Mouse (Mus musculus) ES-E14 (cell line): ENCODE measurements around the gene Gm10330. TPM values are rescaled to one million over a fixed set of nuclear protein-coding genes. Genes with fewer than 3 reads are reported as not detected.
"Not testable (repeated sequence)": the region's sequence is repeated elsewhere in the genome, so short reads cannot be mapped to it uniquely, and the experiment has no call there.

Source experiments
- DNase-seq: peaks from one replicate; pipeline ENCODE4 v3.0.0-alpha.2; 2013; ENCODE audit warnings: low read depth, low spot score
- H3K27ac ChIP-seq: 2 replicates; pipeline ENCODE4 v1.5.1; 2012; ENCODE audit warnings: low read depth, mild to moderate bottlenecking, low read length, moderate library complexity, mixed read lengths; ENCODE audit not compliant: poor library complexity, insufficient read depth, severe bottlenecking
- H3K36me3 ChIP-seq: 2 replicates; pipeline ENCODE4 v1.6.1; 2012; ENCODE audit warnings: mild to moderate bottlenecking, low read length, moderate library complexity, mixed read lengths; ENCODE audit not compliant: control insufficient read depth, poor library complexity, insufficient read depth, severe bottlenecking
- H3K4me1 ChIP-seq, 2 experiments: fragments of 150-350 bp in 1 of 2; sonication (generic) in 1 of 2; 2 replicates each; pipeline ENCODE4 v1.6.1; 2012; ENCODE audit warnings: low read length in 2 of 2, mild to moderate bottlenecking in 1 of 2, mixed read lengths in 1 of 2; ENCODE audit not compliant: control insufficient read depth in 2 of 2, insufficient read depth in 2 of 2, poor library complexity in 1 of 2
- H3K4me3 ChIP-seq, 2 experiments: fragments of 150-350 bp in 1 of 2; sonication (generic) in 1 of 2; 2 replicates each; pipeline ENCODE4 v1.5.1; 2012; ENCODE audit warnings: low read length in 2 of 2, low read depth in 1 of 2, mild to moderate bottlenecking in 1 of 2, mixed read lengths in 1 of 2; ENCODE audit not compliant: insufficient read depth in 1 of 2, poor library complexity in 1 of 2, severe bottlenecking in 1 of 2
- H3K9ac ChIP-seq: 2 replicates; pipeline ENCODE4 v1.6.1; 2012; ENCODE audit warnings: low read depth, mild to moderate bottlenecking, low read length, mixed read lengths; ENCODE audit not compliant: poor library complexity, insufficient read depth, severe bottlenecking
- H3K9me3 ChIP-seq: fragments of 150-350 bp; sonication (generic); 2 replicates; pipeline ENCODE4 v1.6.1; 2012; ENCODE audit warnings: low read depth, mild to moderate bottlenecking, low read length; ENCODE audit not compliant: control insufficient read depth, insufficient read depth
- in situ Hi-C, 2 experiments: fragments of 600-800 bp; cut with MboI; formaldehyde crosslinking; loops; one replicate each; pipeline ENCODE4 v1.15.1; 2025; ENCODE audit warnings: low sequenced_read_pairs in 2 of 2, inconsistent platforms in 1 of 2; ENCODE audit not compliant: unreplicated experiment in 2 of 2
- total RNA-seq: library from RNA; depleted of rRNA; stranded (reverse); fragments of 300-350 nt; gene quantifications from 2 replicates; pipeline ENCODE4 v1.2.3, GENCODE M21; 2012; rRNA removed

Gm10330 gene
- total RNA-seq: 0.85 and 1.6 TPM in 2 replicates

DNA sequence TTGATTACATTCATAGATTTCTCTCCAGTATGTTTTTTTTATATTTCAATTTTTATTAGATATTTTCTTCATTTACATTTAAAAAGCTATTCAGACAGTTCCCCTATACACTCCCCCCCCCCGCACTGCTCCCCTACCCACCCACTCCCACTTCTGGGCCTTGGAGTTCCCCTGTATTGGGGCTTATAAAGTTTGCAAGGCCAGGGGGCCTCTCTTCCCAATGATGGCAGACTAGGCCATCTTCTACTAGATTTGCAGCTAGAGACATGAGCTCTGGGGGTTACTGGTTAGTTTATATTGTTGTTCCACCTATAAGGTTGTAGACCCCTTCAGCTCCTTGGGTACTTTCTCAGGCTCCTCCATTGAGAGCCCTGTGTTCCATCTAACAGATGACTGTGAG lies at the start of gene Gm10330:
Gm10330 (minus strand) TSS at position 101 of the 400 bp plus-strand sequence.
- DNase-seq, H3K9ac ChIP-seq, H3K9me3 ChIP-seq, H3K27ac ChIP-seq, in situ Hi-C loops, H3K36me3 ChIP-seq, H3K4me1 ChIP-seq, H3K4me3 ChIP-seq: not testable (repeated sequence)

DNA sequence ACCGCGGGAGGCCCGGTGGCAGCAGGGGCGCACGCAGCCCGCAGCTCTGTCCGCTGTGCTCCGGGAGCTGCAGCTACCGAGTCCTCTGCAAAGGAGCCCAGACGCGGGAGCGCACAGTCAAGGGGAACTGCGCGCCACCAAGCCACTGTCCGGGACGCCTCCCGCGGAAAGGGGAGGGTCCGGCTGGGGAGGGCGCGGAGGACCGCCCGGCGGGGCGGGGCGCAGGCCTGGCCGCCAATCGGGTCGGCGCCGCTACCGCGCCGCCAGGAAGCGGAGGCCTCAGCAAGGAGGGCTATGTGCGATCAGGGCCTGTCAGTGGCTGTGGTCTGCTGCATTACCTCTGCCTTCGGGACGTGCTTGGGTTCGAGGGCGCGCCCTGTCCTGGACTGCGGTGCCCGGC lies 20.7 kb upstream of the Gm10330 start:
- peak; percentile 40 for DNase-seq
- H3K36me3 ChIP-seq, in situ Hi-C loops, H3K4me1 ChIP-seq, H3K9me3 ChIP-seq, H3K27ac ChIP-seq: not testable (repeated sequence)
- peak overlapping the region; percentile 56 for H3K9ac ChIP-seq
- H3K4me3 ChIP-seq: peak overlapping the region; percentile 64 to 66; a peak in 3 of 4 replicates

DNA sequence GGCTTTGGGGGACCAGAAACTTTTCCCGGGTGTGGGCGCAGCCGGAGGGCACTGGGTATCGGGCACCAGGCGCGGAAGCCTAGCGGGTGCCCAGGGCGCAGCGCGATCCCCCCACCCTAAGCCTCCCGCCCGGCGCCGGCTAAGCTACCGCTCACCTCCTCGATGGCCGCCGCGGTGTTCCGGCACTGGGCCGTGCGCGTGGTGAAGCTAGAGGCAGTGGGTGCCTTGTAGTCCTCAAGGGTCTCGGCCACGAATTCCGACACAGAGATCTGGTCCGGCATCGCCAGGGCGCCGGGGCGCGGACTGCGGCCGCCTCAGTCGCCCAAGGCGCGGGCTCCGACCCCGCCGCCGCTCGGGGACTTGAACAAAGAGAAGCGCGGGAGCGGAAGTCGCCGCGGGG lies 20.3 kb upstream of the Gm10330 start:
- H3K36me3 ChIP-seq, in situ Hi-C loops, H3K27ac ChIP-seq, H3K4me1 ChIP-seq, DNase-seq, H3K9me3 ChIP-seq: not testable (repeated sequence)
- peak overlapping the region; percentile 56 for H3K9ac ChIP-seq
- H3K4me3 ChIP-seq: peak overlapping the region; percentile 64 to 66
